Mouse (Mus musculus) intestine, embryonic 16.5 days (tissue): ENCODE measurements around the gene Hipk2. TPM values are rescaled to one million over a fixed set of nuclear protein-coding genes. Genes with fewer than 3 reads are reported as not detected.

Source experiments
- ATAC-seq: fragments of 200-750 bp; cut with Nextera tagmentation; 2 replicates; pipeline ENCODE4 v1.8.0; 2017; ENCODE audit warnings: moderate TSS enrichment, moderate library complexity
- H3K27ac ChIP-seq: fragments of 300-500 bp; sonication (generic); 2 replicates; pipeline ENCODE4 v1.5.1; 2014; ENCODE audit warnings: mild to moderate bottlenecking, low read length
- H3K27me3 ChIP-seq: fragments of 300-500 bp; sonication (generic); replicated peaks from 2 replicates; pipeline ENCODE4 v1.6.1; 2014; ENCODE audit warnings: low read length, control low read depth, mixed read lengths; ENCODE audit not compliant: control insufficient read depth, insufficient read depth
- H3K36me3 ChIP-seq: fragments of 300-500 bp; sonication (generic); 2 replicates; pipeline ENCODE4 v1.6.1; 2014; ENCODE audit warnings: low read length, control low read depth; ENCODE audit not compliant: control insufficient read depth, insufficient read depth
- H3K4me1 ChIP-seq: fragments of 300-500 bp; sonication (generic); 2 replicates; pipeline ENCODE4 v1.6.1; 2014; ENCODE audit warnings: low read length, control low read depth, mixed read lengths; ENCODE audit not compliant: control insufficient read depth, insufficient read depth
- H3K4me2 ChIP-seq: fragments of 300-500 bp; sonication (generic); 2 replicates; pipeline ENCODE4 v1.6.1; 2014; ENCODE audit warnings: low read depth, low read length, control low read depth
- H3K4me3 ChIP-seq: fragments of 300-500 bp; sonication (generic); 2 replicates; pipeline ENCODE4 v1.5.1; 2014; ENCODE audit warnings: mild to moderate bottlenecking, low read length
- H3K9ac ChIP-seq: fragments of 300-500 bp; sonication (generic); 2 replicates; pipeline ENCODE4 v1.6.1; 2014; ENCODE audit warnings: low read depth, low read length
- H3K9me3 ChIP-seq: fragments of 300-500 bp; sonication (generic); 2 replicates; pipeline ENCODE4 v1.6.1; 2016; ENCODE audit warnings: low read length, control low read depth; ENCODE audit not compliant: control insufficient read depth
- WGBS: fragments of 180-500 bp; shearing (Covaris S2); extraction: QIAGEN DNeasy Blood & Tissue Kit; methylation state at CpG from one replicate; pipeline ENCODE4 v1.1.7; 2014; 5-methylcytosine and 5-hydroxymethylcytosine counted together
- polyA plus RNA-seq: library from polyadenylated mRNA; unstranded; fragments of >200 nt; fragmentation: Nextera tagmentation; extraction: Ambion mirVana; gene quantifications from 2 replicates; pipeline ENCODE4 v1.2.1, GENCODE M21; 2015

The Hipk2 gene
- polyA plus RNA-seq, 1 experiment from 2014 or later, result 18.7 TPM

GRCm38 (mm10) chr6:38704264-38704984, 171.5 kb downstream of the Hipk2 start:
- Histone ChIP-seq H3K9me3 (no peaks in the 10 kb centered on the region), H3K4me3 (no peak overlapping the region), H3K36me3 (peaks cover 14% of the 10 kb centered on the region; the same call in 1 of the 2 replicates), H3K4me2 (no peak overlapping the region), H3K27me3 (no peaks in the 10 kb centered on the region), H3K9ac (no peak overlapping the region), H3K27ac (no peak overlapping the region), H3K4me1 (no peaks in the 10 kb centered on the region)
- no peak for ATAC-seq
- 76% methylated on average over 7 of the region's 7 CpGs for WGBS

GRCm38 (mm10) chr6:38703526-38703925, 172.4 kb downstream of the Hipk2 start:
- ATAC-seq, result no peak
- Histone ChIP-seq H3K27ac (no peak overlapping the region), H3K27me3 (no peaks in the 10 kb centered on the region), H3K4me3 (no peak overlapping the region), H3K9me3 (no peaks in the 10 kb centered on the region), H3K36me3 (peaks cover 15% of the 10 kb centered on the region; the same call in 1 of the 2 replicates), H3K9ac (no peak overlapping the region), H3K4me2 (no peak overlapping the region), H3K4me1 (0 out of 2 replicates have a peak, but pooled peaks cover 4% of the 10 kb centered on the region)
- 92% methylated on average over 6 of the region's 6 CpGs for WGBS

- Histone ChIP-seq H3K4me2 (no peak overlapping the region), H3K27me3 (no peaks in the 10 kb centered on the region), H3K27ac (no peak overlapping the region), H3K9ac (no peak overlapping the region), H3K4me3 (no peak overlapping the region), H3K4me1 (peaks cover 7% of the 10 kb centered on the region), H3K36me3 (peaks cover 15% of the 10 kb centered on the region; the same call in 1 of the 2 replicates), H3K9me3 (no peaks in the 10 kb centered on the region)
- no peak for ATAC-seq
- whole genome bisulfite sequencing, result 43% methylated on average over 6 of the region's 6 CpGs
These were observed 173.1 kb downstream of the Hipk2 start for GRCm38 (mm10) chr6:38702810-38703399.

DNA sequence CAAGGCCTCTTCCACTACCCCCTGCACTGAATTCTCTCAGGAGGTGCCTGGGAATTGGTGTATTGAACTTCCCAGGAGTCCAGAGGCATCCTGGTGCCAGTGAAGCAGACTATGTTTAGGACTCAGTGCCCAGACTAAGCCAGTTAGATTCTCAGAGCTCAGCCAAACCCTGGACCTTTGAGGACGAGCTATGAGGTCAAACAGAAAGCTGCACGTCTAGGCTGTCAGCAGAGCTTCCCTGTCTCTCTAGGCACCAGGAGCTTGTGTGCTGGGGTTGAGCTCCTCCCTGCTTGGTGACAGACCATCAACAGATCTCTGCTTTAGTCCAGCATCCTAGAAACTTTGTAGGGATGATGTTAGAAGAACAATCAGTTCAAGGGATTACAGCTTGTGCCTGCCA, 174.5 kb downstream of the Hipk2 start:
- Histone ChIP-seq H3K4me2 (no peak overlapping the region), H3K4me3 (no peak overlapping the region), H3K9me3 (no peaks in the 10 kb centered on the region), H3K36me3 (peaks cover 13% of the 10 kb centered on the region; the same call in 1 of the 2 replicates), H3K4me1 (peaks cover 7% of the 10 kb centered on the region), H3K27ac (no peak overlapping the region), H3K9ac (no peak overlapping the region), H3K27me3 (no peaks in the 10 kb centered on the region)
- 62% methylated on average over 2 of the region's 2 CpGs for WGBS
- ATAC-seq, result no peak

- peak overlapping the region; percentile 29; the same call in 1 of the 2 replicates for H3K27ac ChIP-seq
- H3K4me3 ChIP-seq, result no peak overlapping the region
- ATAC-seq, result peak; percentile 51
- H3K27me3 ChIP-seq, result no peaks in the 10 kb centered on the region
- H3K9me3 ChIP-seq, result no peaks in the 10 kb centered on the region
- peaks cover 15% of the 10 kb centered on the region for H3K36me3 ChIP-seq
- H3K9ac ChIP-seq, result no peak overlapping the region
- no peak overlapping the region for H3K4me2 ChIP-seq
- H3K4me1 ChIP-seq, result peaks cover 7% of the 10 kb centered on the region
- WGBS, result 80% methylated on average over 18 of the region's 18 CpGs
These were observed 177.6 kb downstream of the Hipk2 start for GRCm38 (mm10) chr6:38698233-38698889.

- no peak overlapping the region for H3K27ac ChIP-seq
- H3K4me3 ChIP-seq, result no peak overlapping the region
- no peak overlapping the region for H3K9ac ChIP-seq
- no peak for ATAC-seq
- WGBS, result 87% methylated on average over 9 of the region's 9 CpGs
- H3K4me2 ChIP-seq, result no peak overlapping the region
- H3K27me3 ChIP-seq, result no peaks in the 10 kb centered on the region
- peaks cover 7% of the 10 kb centered on the region for H3K4me1 ChIP-seq
- H3K9me3 ChIP-seq, result no peaks in the 10 kb centered on the region
- H3K36me3 ChIP-seq, result peaks cover 10% of the 10 kb centered on the region
These were observed 179.4 kb downstream of the Hipk2 start for GRCm38 (mm10) chr6:38696570-38696969.

DNA sequence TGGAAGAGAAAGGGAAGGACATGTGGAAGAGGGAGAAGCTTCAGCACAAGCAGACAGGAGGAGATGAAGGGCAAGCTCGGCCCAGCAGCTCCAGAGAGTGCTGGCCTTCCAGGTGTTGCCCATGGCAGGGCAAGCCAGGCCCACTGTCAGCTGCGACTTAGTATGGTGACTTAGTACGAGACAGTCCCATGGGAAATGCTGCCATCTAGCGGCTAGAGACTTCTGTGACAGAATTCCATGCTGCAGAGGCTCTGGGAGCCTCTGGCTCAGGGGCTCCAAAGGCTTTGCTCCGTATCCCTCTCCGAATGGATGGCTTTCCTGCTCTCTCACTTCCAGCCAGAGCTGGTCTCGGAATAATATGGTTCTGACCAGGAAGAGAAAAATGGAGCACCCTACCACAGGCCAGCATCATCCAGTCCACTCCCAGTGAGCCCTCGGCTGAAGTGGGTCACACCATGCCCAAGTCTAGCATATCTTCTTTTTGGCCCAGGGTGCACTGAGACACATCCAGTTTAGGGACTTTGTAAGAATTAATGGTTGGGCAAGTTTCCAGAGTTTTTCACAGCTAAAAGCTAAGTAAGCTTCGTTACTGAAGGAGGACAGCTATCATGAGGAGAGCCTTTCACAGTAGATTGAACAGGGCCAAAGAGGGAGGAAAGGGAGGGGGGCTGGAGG, 180.4 kb downstream of the Hipk2 start:
- Histone ChIP-seq H3K9ac (no peak overlapping the region), H3K9me3 (no peaks in the 10 kb centered on the region), H3K4me2 (no peak overlapping the region), H3K27me3 (no peaks in the 10 kb centered on the region), H3K36me3 (peaks cover 10% of the 10 kb centered on the region), H3K4me1 (peaks cover 7% of the 10 kb centered on the region), H3K27ac (no peak overlapping the region), H3K4me3 (no peak overlapping the region)
- WGBS, result 32% methylated on average over 9 of the region's 9 CpGs
- peak; percentile 64 for ATAC-seq

DNA sequence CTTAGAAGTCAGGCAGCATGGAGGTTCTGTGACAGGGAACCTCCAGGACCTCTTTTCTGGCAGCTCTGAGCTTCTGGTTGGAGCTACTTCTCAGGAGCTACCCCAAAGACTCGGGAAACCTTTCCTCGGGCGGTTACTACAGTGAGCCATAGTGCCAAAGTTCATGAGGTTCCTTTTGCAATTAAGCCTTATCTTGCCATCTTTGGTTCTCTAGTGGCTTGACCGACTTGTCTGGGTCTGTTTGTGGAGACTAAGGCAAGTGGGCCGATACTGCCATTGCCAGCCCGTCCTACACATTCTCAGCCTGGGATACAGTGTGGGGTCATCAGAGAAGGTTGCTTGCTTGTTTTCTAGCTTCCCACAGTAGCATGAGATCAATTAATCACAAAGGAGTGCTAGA, 183.4 kb downstream of the Hipk2 start:
- Histone ChIP-seq H3K36me3 (peaks cover 5% of the 10 kb centered on the region), H3K4me1 (no peaks in the 10 kb centered on the region), H3K9me3 (no peaks in the 10 kb centered on the region), H3K27me3 (no peaks in the 10 kb centered on the region), H3K4me3 (no peak overlapping the region), H3K4me2 (no peak overlapping the region), H3K9ac (no peak overlapping the region), H3K27ac (no peak overlapping the region)
- WGBS, result 75% methylated on average over 6 of the region's 6 CpGs
- ATAC-seq, result no peak

- no peak overlapping the region for H3K27ac ChIP-seq
- no peak for ATAC-seq
- H3K27me3 ChIP-seq, result no peaks in the 10 kb centered on the region
- H3K9me3 ChIP-seq, result no peaks in the 10 kb centered on the region
- H3K9ac ChIP-seq, result no peak overlapping the region
- H3K4me1 ChIP-seq, result no peaks in the 10 kb centered on the region
- H3K36me3 ChIP-seq, result peaks cover 5% of the 10 kb centered on the region
- WGBS, result 95% methylated on average over 5 of the region's 5 CpGs
- no peak overlapping the region for H3K4me2 ChIP-seq
- no peak overlapping the region for H3K4me3 ChIP-seq
These were observed 184.9 kb downstream of the Hipk2 start for GRCm38 (mm10) chr6:38691052-38691451.
